Mouse (Mus musculus) forebrain, embryonic 12.5 days (tissue): Measurements from ENCODE around the gene Rdh13. TPM values are rescaled to one million over a fixed set of nuclear protein-coding genes. Genes with fewer than 3 reads are reported as not detected.

Source experiments
- ATAC-seq: fragments of 200-750 bp; cut with Nextera tagmentation; 2 replicates; pipeline ENCODE4 v1.8.0; 2017; ENCODE audit warnings: moderate TSS enrichment; ENCODE audit not compliant: low FRiP score
- H3K27ac ChIP-seq: fragments of 300-500 bp; sonication (generic); 2 replicates; pipeline ENCODE4 v1.5.1; 2016; ENCODE audit warnings: mild to moderate bottlenecking
- H3K27me3 ChIP-seq: fragments of 300-500 bp; sonication (generic); 2 replicates; pipeline ENCODE4 v1.6.1; 2016; ENCODE audit warnings: mild to moderate bottlenecking
- H3K36me3 ChIP-seq: fragments of 300-500 bp; sonication (generic); replicated peaks from 2 replicates; pipeline ENCODE4 v1.6.1; 2016; ENCODE audit warnings: mild to moderate bottlenecking
- H3K4me1 ChIP-seq: fragments of 300-500 bp; sonication (generic); 2 replicates; pipeline ENCODE4 v1.6.1; 2016
- H3K4me2 ChIP-seq: fragments of 300-500 bp; sonication (generic); 2 replicates; pipeline ENCODE4 v1.6.1; 2016; ENCODE audit warnings: mild to moderate bottlenecking, moderate library complexity
- H3K4me3 ChIP-seq: fragments of 300-500 bp; sonication (generic); replicated peaks from 2 replicates; pipeline ENCODE4 v1.5.1; 2016; ENCODE audit warnings: mild to moderate bottlenecking
- H3K9ac ChIP-seq: fragments of 300-500 bp; sonication (generic); 2 replicates; pipeline ENCODE4 v1.6.1; 2016; ENCODE audit warnings: mild to moderate bottlenecking
- H3K9me3 ChIP-seq: fragments of 300-500 bp; sonication (generic); 2 replicates; pipeline ENCODE4 v1.6.1; 2016
- WGBS: fragments of 180-500 bp; shearing (Covaris S2); methylation state at CpG from one replicate; pipeline ENCODE4 v1.1.7; 2016; 5-methylcytosine and 5-hydroxymethylcytosine counted together
- polyA plus RNA-seq: library from polyadenylated mRNA; unstranded; fragments of >200 nt; fragmentation: Nextera tagmentation; extraction: Ambion mirVana; gene quantifications from 2 replicates; pipeline ENCODE4 v1.2.1, GENCODE M21; 2016

Gene Rdh13
- 26.5 and 26.7 TPM in 2 replicates for polyA plus RNA-seq

- Histone ChIP-seq H3K9ac (peak within 1 kb of the TSS; percentile 75), H3K27ac (0 out of 2 replicates have a peak within 1 kb of the TSS, but pooled peaks have one; percentile 25), H3K4me1 (peaks cover 10% of the 10 kb centered on the region; the same call in 1 of the 2 replicates), H3K4me2 (peak within 1 kb of the TSS; percentile 67), H3K4me3 (peak within 1 kb of the TSS; percentile 74), H3K27me3 (no peaks in the 10 kb centered on the region), H3K9me3 (no peaks in the 10 kb centered on the region), H3K36me3 (peaks cover 32% of the 10 kb centered on the region)
- under 1% methylated on average over 35 of the region's 35 CpGs for WGBS
- ATAC-seq, result peak; percentile 96
Observed at GRCm38 (mm10) chr7:4445216-4445791, at the start of gene Rdh13. Gene Rdh13 (minus strand): TSS chr7:4445649.

GRCm38 (mm10) chr7:4493991-4494390 lies 48.5 kb upstream of the Rdh13 start:
- Histone ChIP-seq H3K4me1 (peaks cover 19% of the 10 kb centered on the region), H3K27ac (no peak overlapping the region), H3K4me3 (no peak overlapping the region), H3K36me3 (peaks cover 62% of the 10 kb centered on the region), H3K9ac (no peak overlapping the region), H3K27me3 (no peaks in the 10 kb centered on the region), H3K4me2 (no peak overlapping the region), H3K9me3 (no peaks in the 10 kb centered on the region)
- no peak for ATAC-seq
- 96% methylated on average over 1 of the region's 1 CpGs for WGBS

GRCm38 (mm10) chr7:4492284-4493224 lies 47.1 kb upstream of the Rdh13 start:
- WGBS, result 95% methylated on average over 13 of the region's 13 CpGs
- no peak for ATAC-seq
- H3K9ac ChIP-seq, result no peak overlapping the region
- H3K36me3 ChIP-seq, result peaks cover 69% of the 10 kb centered on the region
- no peak overlapping the region for H3K4me3 ChIP-seq
- no peak overlapping the region for H3K4me2 ChIP-seq
- peaks cover 5% of the 10 kb centered on the region for H3K4me1 ChIP-seq
- H3K27ac ChIP-seq, result no peak overlapping the region
- H3K27me3 ChIP-seq, result no peaks in the 10 kb centered on the region
- H3K9me3 ChIP-seq, result no peaks in the 10 kb centered on the region

- WGBS, result 91% methylated on average over 6 of the region's 6 CpGs
Observed at GRCm38 (mm10) chr7:4491308-4491707, 45.9 kb upstream of the Rdh13 start.

GRCm38 (mm10) chr7:4482281-4482680 lies 36.8 kb upstream of the Rdh13 start:
- ATAC-seq, result no peak
- H3K4me2 ChIP-seq, result no peak overlapping the region
- peaks cover 62% of the 10 kb centered on the region for H3K36me3 ChIP-seq
- H3K9me3 ChIP-seq, result no peaks in the 10 kb centered on the region
- H3K27me3 ChIP-seq, result peaks cover 3% of the 10 kb centered on the region; the same call in 1 of the 2 replicates
- 89% methylated on average over 12 of the region's 12 CpGs for WGBS
- H3K4me1 ChIP-seq, result peaks cover 20% of the 10 kb centered on the region
- H3K9ac ChIP-seq, result no peak overlapping the region
- H3K4me3 ChIP-seq, result no peak overlapping the region
- H3K27ac ChIP-seq, result no peak overlapping the region

More at GRCm38 (mm10) chr7:4491308-4491707, 45.9 kb upstream of the Rdh13 start:
- H3K27me3 ChIP-seq, result no peaks in the 10 kb centered on the region
- no peak overlapping the region for H3K4me3 ChIP-seq
- H3K36me3 ChIP-seq, result peaks cover 69% of the 10 kb centered on the region
- no peak for ATAC-seq
- no peaks in the 10 kb centered on the region for H3K4me1 ChIP-seq
- H3K27ac ChIP-seq, result no peak overlapping the region
- H3K4me2 ChIP-seq, result no peak overlapping the region
- H3K9me3 ChIP-seq, result no peaks in the 10 kb centered on the region
- no peak overlapping the region for H3K9ac ChIP-seq

GRCm38 (mm10) chr7:4479674-4480073 lies 34.2 kb upstream of the Rdh13 start:
- H3K27me3 ChIP-seq, result peaks cover 24% of the 10 kb centered on the region
- H3K4me2 ChIP-seq, result peak overlapping the region; percentile 93; the same call in 1 of the 2 replicates
- no peak for ATAC-seq
- peaks cover 37% of the 10 kb centered on the region for H3K36me3 ChIP-seq
- WGBS, result 22% methylated on average over 6 of the region's 6 CpGs
- peaks cover 20% of the 10 kb centered on the region for H3K4me1 ChIP-seq
- H3K27ac ChIP-seq, result no peak overlapping the region
- H3K9ac ChIP-seq, result no peak overlapping the region
- no peaks in the 10 kb centered on the region for H3K9me3 ChIP-seq
- no peak overlapping the region for H3K4me3 ChIP-seq

GRCm38 (mm10) chr7:4478796-4479291 lies 33.4 kb upstream of the Rdh13 start:
- peak; percentile 20; the same call in 1 of the 2 replicates for ATAC-seq
- H3K4me2 ChIP-seq, result peak overlapping the region; percentile 93
- peak overlapping the region; percentile 66 for H3K9ac ChIP-seq
- peaks cover 28% of the 10 kb centered on the region for H3K36me3 ChIP-seq
- WGBS, result 3% methylated on average over 16 of the region's 16 CpGs
- peak overlapping the region; percentile 86 for H3K27ac ChIP-seq
- H3K4me3 ChIP-seq, result peak overlapping the region; percentile 51
- no peaks in the 10 kb centered on the region for H3K9me3 ChIP-seq
- H3K27me3 ChIP-seq, result peaks cover 32% of the 10 kb centered on the region
- peaks cover 20% of the 10 kb centered on the region for H3K4me1 ChIP-seq

- H3K9ac ChIP-seq, result peak overlapping the region; percentile 66
- peak overlapping the region; percentile 86 for H3K27ac ChIP-seq
- H3K9me3 ChIP-seq, result no peaks in the 10 kb centered on the region
- peak overlapping the region; percentile 51 for H3K4me3 ChIP-seq
- peaks cover 20% of the 10 kb centered on the region for H3K4me1 ChIP-seq
- H3K27me3 ChIP-seq, result peaks cover 39% of the 10 kb centered on the region
- peaks cover 22% of the 10 kb centered on the region for H3K36me3 ChIP-seq
- ATAC-seq, result peak; percentile 97
- peak overlapping the region; percentile 93 for H3K4me2 ChIP-seq
- under 1% methylated on average over 39 of the region's 39 CpGs for WGBS
Observed at GRCm38 (mm10) chr7:4478021-4478795, 32.8 kb upstream of the Rdh13 start.

- Histone ChIP-seq H3K4me3 (no peak overlapping the region), H3K4me2 (no peak overlapping the region), H3K9ac (no peak overlapping the region), H3K4me1 (peaks cover 26% of the 10 kb centered on the region), H3K27ac (no peak overlapping the region), H3K27me3 (peaks cover 80% of the 10 kb centered on the region), H3K36me3 (no peaks in the 10 kb centered on the region), H3K9me3 (no peaks in the 10 kb centered on the region)
- WGBS, result 9% methylated on average over 19 of the region's 19 CpGs
- ATAC-seq, result no peak
Observed at GRCm38 (mm10) chr7:4473940-4474339, 28.5 kb upstream of the Rdh13 start.

GRCm38 (mm10) chr7:4471179-4471555 lies 25.7 kb upstream of the Rdh13 start:
- Histone ChIP-seq H3K27me3 (peaks cover 77% of the 10 kb centered on the region), H3K9me3 (no peaks in the 10 kb centered on the region), H3K4me1 (peaks cover 11% of the 10 kb centered on the region; the same call in 1 of the 2 replicates), H3K4me2 (peak overlapping the region; percentile 63), H3K9ac (no peak overlapping the region; the same call in 1 of the 2 replicates), H3K36me3 (no peaks in the 10 kb centered on the region), H3K4me3 (peak overlapping the region; percentile 37), H3K27ac (no peak overlapping the region)
- 1% methylated on average over 24 of the region's 24 CpGs for WGBS
- ATAC-seq, result peak; percentile 88

GRCm38 (mm10) chr7:4470275-4471178 lies 25.1 kb upstream of the Rdh13 start:
- ATAC-seq, result peak; percentile 59
- peak overlapping the region; percentile 37 for H3K4me3 ChIP-seq
- peak overlapping the region; percentile 63 for H3K4me2 ChIP-seq
- no peak overlapping the region; the same call in 1 of the 2 replicates for H3K9ac ChIP-seq
- no peaks in the 10 kb centered on the region for H3K9me3 ChIP-seq
- H3K4me1 ChIP-seq, result peaks cover 11% of the 10 kb centered on the region; the same call in 1 of the 2 replicates
- 2% methylated on average over 35 of the region's 35 CpGs for WGBS
- no peaks in the 10 kb centered on the region for H3K36me3 ChIP-seq
- H3K27me3 ChIP-seq, result peaks cover 70% of the 10 kb centered on the region
- H3K27ac ChIP-seq, result no peak overlapping the region
